Mouse (Mus musculus): ENCODE measurements at regions not wholly inside any gene's neighbourhood (a gene's known extent, or its start where the extent isn't known, plus 50 kb on each side); places are given as distances from the start of the nearest gene placed in this dataset.
"Not testable (repeated sequence)": the region's sequence is repeated elsewhere in the genome, so short reads cannot be mapped to it uniquely, and the experiment has no call there.

DNA sequence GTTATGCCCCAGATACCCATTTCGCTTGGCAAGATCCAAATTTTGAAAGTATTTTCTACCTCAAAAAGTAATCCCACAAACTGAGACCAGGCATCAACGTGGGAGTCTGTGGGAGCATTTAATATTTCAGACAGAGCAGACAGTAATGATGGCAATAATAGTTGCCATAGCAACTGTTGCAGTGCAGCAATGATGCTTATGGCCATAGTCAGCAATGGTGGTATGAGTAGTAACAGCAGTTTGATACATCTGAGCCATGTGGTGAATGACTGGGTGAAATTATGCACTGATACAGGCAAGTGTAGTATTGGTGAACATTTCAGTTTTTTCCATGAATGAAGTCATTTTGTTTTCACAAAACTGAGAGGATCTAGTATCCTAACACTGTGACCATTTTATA lies 600.8 kb upstream of the Igfbp3 start:
- in situ Hi-C loops (cut with MboI, MseI) = no loop called here

DNA sequence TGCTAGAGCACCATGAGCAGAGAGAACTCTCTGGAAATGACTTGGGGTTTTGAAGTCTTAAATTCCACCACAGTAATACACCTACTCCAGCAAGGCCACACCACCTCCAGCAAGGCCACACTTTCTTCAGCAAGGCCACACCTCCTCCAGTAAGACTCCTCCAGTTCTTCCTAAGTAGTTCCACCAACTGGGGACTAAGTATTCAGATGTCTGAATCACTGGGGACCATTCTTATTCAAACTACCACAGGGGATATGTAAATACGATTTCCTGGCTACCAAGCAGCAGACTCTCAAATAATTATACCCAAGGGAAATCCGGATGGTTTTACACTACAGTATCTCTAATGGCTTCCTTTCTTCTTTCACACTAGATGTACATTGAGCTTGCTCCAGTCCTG lies 598.7 kb upstream of the Igfbp3 start:
- in situ Hi-C loops (cut with MboI, MseI) = no loop called here

DNA sequence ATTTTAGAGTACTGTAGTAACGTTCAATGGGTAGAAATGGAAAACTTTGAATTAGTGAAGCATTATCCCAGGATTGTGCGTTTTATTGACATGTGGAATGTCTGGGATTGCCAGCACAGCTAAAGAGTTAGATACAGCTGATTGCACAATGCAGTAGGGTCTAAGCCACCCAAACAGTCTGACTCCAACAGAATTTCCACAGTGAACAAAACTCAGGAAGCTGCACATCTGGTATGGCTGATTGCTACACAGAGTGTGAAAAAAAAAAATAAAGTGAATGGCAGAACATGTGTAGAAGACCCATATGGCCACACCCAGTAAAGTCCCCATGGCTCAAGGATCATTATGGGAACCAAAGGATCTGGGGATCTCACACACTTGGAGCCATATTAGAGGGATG lies 596.0 kb upstream of the Igfbp3 start:
- in situ Hi-C loops (cut with MboI, MseI) = no loop called here

DNA sequence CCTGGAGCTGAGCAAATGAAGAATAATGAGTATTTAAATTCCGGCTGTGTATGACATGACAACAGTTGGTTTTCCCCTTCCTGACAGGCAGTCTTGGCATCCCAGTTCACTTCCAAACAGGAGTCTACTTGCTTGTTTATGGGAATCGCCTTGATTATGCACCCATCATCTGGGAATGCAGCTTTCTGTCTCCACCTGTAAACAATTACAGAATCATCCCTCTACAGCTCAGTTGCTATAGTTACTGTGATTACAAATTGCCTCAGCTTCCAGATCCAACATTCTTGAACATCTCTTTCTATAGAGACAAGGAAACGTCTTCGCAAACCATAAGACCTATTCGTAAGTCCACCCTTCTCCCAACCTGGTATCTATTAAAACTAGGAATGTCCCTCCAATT lies 582.6 kb upstream of the Igfbp3 start:
- in situ Hi-C loops (cut with MboI, MseI) = no loop called here

DNA sequence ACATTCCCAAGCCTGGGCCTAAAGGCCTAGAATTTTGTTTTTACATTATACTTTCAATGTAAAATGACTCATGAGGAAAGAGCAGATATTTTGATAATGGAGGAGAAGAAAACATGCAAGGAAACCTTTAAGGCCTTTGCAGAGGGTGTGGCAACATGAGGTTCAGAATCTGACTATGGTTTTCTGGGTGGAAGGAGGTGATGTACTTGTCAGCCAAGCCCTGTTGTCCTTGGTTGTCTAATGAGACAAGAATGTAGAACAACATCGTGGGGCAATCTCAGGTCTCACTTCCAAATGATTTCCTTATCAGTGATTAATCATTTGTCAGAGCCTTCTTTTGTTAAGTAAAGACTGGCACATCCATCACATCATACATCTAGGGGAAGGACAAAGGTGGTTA lies 580.5 kb upstream of the Igfbp3 start:
- in situ Hi-C loops (cut with MboI, MseI) = no loop called here

DNA sequence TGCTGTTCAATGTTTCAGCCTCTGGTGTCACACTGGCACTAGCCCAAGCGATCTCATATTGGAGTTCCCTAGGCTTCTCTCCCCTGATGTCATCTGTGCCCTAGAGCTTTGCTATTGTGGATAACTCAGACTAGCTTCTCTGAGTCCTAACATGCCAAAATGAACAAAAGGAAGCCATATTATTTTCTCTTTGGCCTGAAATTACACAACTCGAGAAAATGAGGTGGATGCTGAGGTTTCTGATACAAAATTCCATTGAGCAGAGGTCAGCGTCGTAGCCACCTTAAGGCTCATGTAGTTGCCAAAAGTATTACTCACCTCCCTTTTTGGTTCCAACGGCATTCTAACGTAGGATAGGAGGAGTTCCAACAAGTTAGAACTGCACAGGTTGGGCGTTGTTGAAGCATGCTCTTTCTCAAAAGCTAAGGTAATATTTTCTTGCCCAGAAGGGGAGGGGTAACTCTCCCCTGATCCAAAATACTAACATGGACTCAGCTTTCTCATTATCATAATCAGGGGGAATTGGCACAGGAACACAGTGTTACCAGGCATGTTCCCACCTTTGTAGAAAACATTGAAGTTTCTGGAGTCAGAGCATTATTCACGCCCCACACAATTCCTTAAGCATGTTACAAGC lies 566.9 kb upstream of the Igfbp3 start:
- in situ Hi-C loops (cut with MboI, MseI) = loop anchor here (10.0 kb wide), 1 partner anchor 456 kb away; no protein-coding TSS in a partner anchor

DNA sequence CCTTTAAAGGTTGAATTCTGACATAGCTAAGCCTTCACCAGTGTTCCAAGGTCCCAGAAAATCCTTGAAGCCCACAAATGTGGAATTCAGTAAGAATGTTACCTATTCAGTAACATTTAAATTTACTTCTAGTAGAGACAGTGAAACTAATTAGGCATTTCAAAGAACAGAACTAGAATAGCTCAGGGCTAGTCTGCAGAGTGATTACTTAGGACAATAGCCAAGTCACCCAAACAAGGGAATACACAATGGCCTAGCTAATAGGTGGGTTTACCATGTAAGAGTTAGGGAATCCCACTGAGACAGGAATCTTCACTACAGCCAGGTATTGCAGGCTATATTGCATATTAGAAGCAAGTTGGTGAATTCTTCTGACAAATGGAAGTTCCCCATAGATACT lies 561.6 kb upstream of the Igfbp3 start:
- in situ Hi-C loops (cut with MboI, MseI) = not testable (repeated sequence)

DNA sequence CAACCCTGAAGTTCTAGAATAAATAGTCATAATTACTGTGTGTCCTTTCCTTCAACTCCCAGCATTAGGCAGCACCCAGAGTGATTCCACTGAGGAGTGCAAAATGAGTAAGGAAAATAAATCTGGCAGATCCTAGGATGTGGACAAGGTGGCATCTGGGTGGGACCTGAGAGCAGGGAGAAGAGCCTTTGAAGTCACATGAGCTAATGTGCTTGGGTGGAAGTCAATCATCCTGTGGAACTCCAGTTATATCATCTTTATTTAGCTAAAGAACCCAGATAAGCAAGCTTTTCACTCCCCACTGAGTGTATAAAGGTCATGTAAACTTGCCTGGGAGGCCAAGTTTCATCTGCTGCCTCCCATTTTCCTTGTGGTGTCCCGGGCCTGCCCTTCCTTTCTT lies 551.6 kb upstream of the Igfbp3 start:
- in situ Hi-C loops (cut with MboI, MseI) = no loop called here

DNA sequence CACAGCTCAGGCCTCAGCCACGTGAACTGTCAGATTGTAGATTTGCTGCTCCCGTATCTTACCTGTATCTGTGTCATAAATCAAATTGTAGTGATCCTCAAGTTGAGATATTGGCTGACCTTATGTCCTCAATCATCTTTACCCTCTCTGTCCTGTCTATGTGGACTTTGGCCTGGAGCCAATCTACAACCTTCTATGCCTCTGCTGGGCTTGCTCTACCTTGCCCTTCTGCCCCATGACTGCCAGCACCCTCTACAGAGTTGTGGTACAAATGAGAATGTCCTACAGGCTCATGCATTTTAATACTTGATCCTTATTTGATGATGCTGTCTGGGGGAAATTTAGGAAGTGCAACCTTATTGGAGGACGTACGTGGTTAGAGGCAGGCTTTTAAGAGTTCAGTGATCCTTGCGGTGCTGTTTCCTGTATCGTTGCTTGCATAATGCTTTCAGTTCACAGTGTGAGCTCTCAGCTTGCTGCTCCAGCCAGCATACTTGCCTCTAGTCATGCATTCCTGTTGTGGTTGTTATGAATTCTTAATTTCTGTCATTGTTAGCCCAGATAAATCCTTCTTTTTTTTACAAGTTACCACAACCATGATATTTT lies 545.2 kb upstream of the Igfbp3 start:
- in situ Hi-C loops (cut with MboI, MseI) = no loop called here
